Mouse (Mus musculus): ENCODE measurements around the gene Fbxo41. TPM values are rescaled to one million over a fixed set of nuclear protein-coding genes. Genes with fewer than 3 reads are reported as not detected.

The Fbxo41 gene
- 0.03 and 0.04 TPM in 2 replicates for polyA plus RNA-seq (2012; rRNA removed)

GRCm38 (mm10) chr6:85502911-85503250 is at the start of gene Fbxo41:
Gene Fbxo41 (minus strand): TSS chr6:85502994.
- Histone ChIP-seq H3K27me3 (ENCODE audit: control insufficient read depth, insufficient read depth, low read length) (peaks cover 13% of the 10 kb centered on the region; the same call in 1 of the 2 replicates), H3K4me3 (ENCODE audit: control insufficient read depth, insufficient read depth, low read length) (peak within 1 kb of the TSS; percentile 15; the same call in 1 of the 2 replicates), H3K27ac (ENCODE audit: control insufficient read depth, insufficient read depth, low read length) (no peak within 1 kb of the TSS; the same call in 1 of the 2 replicates), H3K4me1 (replicated peaks; ENCODE audit: control insufficient read depth, insufficient read depth, low read length) (no peaks in the 10 kb centered on the region), H3K36me3 (ENCODE audit: control insufficient read depth, insufficient read depth, low read length) (no peaks in the 10 kb centered on the region)
- TF ChIP-seq CTCF (IDR thresholded peaks at IDR 0.05; ENCODE audit: borderline replicate concordance, control insufficient read depth, extremely low read depth, insufficient read depth, low read length, poor library complexity): no peak
- no peak for TF ChIP-seq POLR2A (IDR thresholded peaks at IDR 0.05; ENCODE audit: control insufficient read depth, extremely low read depth, insufficient read depth, low read length, poor library complexity)
- 6% methylated on average over 21 of the region's 22 CpGs for WGBS
- DNase-seq: no peak

- Histone ChIP-seq H3K4me1 (replicated peaks; ENCODE audit: control insufficient read depth, insufficient read depth, low read length) (no peaks in the 10 kb centered on the region), H3K27ac (ENCODE audit: control insufficient read depth, insufficient read depth, low read length) (no peak overlapping the region), H3K36me3 (ENCODE audit: control insufficient read depth, insufficient read depth, low read length) (no peaks in the 10 kb centered on the region), H3K27me3 (ENCODE audit: control insufficient read depth, insufficient read depth, low read length) (no peaks in the 10 kb centered on the region), H3K4me3 (ENCODE audit: control insufficient read depth, insufficient read depth, low read length) (no peak overlapping the region)
- DNase-seq: no peak
- no peak for TF ChIP-seq CTCF (IDR thresholded peaks at IDR 0.05; ENCODE audit: borderline replicate concordance, control insufficient read depth, extremely low read depth, insufficient read depth, low read length, poor library complexity)
- TF ChIP-seq POLR2A (IDR thresholded peaks at IDR 0.05; ENCODE audit: control insufficient read depth, extremely low read depth, insufficient read depth, low read length, poor library complexity): no peak
- 68% methylated on average over 5 of the region's 5 CpGs for WGBS
Observed at GRCm38 (mm10) chr6:85547642-85548041, 44.8 kb upstream of the Fbxo41 start.

GRCm38 (mm10) chr6:85544251-85544881 is 41.6 kb upstream of the Fbxo41 start:
- WGBS: 91% methylated on average over 13 of the region's 13 CpGs
- Histone ChIP-seq H3K36me3 (ENCODE audit: control insufficient read depth, insufficient read depth, low read length) (no peaks in the 10 kb centered on the region), H3K4me3 (ENCODE audit: control insufficient read depth, insufficient read depth, low read length) (no peak overlapping the region), H3K4me1 (replicated peaks; ENCODE audit: control insufficient read depth, insufficient read depth, low read length) (no peaks in the 10 kb centered on the region), H3K27ac (ENCODE audit: control insufficient read depth, insufficient read depth, low read length) (no peak overlapping the region), H3K27me3 (ENCODE audit: control insufficient read depth, insufficient read depth, low read length) (no peaks in the 10 kb centered on the region)
- TF ChIP-seq CTCF (IDR thresholded peaks at IDR 0.05; ENCODE audit: borderline replicate concordance, control insufficient read depth, extremely low read depth, insufficient read depth, low read length, poor library complexity) (no peak), POLR2A (IDR thresholded peaks at IDR 0.05; ENCODE audit: control insufficient read depth, extremely low read depth, insufficient read depth, low read length, poor library complexity) (no peak)
- DNase-seq: no peak

- TF ChIP-seq POLR2A (IDR thresholded peaks at IDR 0.05; ENCODE audit: control insufficient read depth, extremely low read depth, insufficient read depth, low read length, poor library complexity): no peak
- no peak for TF ChIP-seq CTCF (IDR thresholded peaks at IDR 0.05; ENCODE audit: borderline replicate concordance, control insufficient read depth, extremely low read depth, insufficient read depth, low read length, poor library complexity)
- Histone ChIP-seq H3K27me3 (ENCODE audit: control insufficient read depth, insufficient read depth, low read length) (no peaks in the 10 kb centered on the region), H3K4me3 (ENCODE audit: control insufficient read depth, insufficient read depth, low read length) (no peak overlapping the region), H3K27ac (ENCODE audit: control insufficient read depth, insufficient read depth, low read length) (no peak overlapping the region), H3K36me3 (ENCODE audit: control insufficient read depth, insufficient read depth, low read length) (no peaks in the 10 kb centered on the region), H3K4me1 (replicated peaks; ENCODE audit: control insufficient read depth, insufficient read depth, low read length) (no peaks in the 10 kb centered on the region)
- 79% methylated on average over 10 of the region's 10 CpGs for WGBS
- DNase-seq: no peak
Observed at GRCm38 (mm10) chr6:85543351-85544175, 40.8 kb upstream of the Fbxo41 start.

- Histone ChIP-seq H3K4me3 (ENCODE audit: control insufficient read depth, insufficient read depth, low read length) (no peak overlapping the region), H3K36me3 (ENCODE audit: control insufficient read depth, insufficient read depth, low read length) (no peaks in the 10 kb centered on the region), H3K4me1 (replicated peaks; ENCODE audit: control insufficient read depth, insufficient read depth, low read length) (no peaks in the 10 kb centered on the region), H3K27ac (ENCODE audit: control insufficient read depth, insufficient read depth, low read length) (no peak overlapping the region), H3K27me3 (ENCODE audit: control insufficient read depth, insufficient read depth, low read length) (no peaks in the 10 kb centered on the region; the same call in 1 of the 2 replicates)
- no peak for DNase-seq
- TF ChIP-seq CTCF (IDR thresholded peaks at IDR 0.05; ENCODE audit: borderline replicate concordance, control insufficient read depth, extremely low read depth, insufficient read depth, low read length, poor library complexity): no peak
- TF ChIP-seq POLR2A (IDR thresholded peaks at IDR 0.05; ENCODE audit: control insufficient read depth, extremely low read depth, insufficient read depth, low read length, poor library complexity): no peak
- 74% methylated on average over 2 of the region's 2 CpGs for WGBS
Observed at GRCm38 (mm10) chr6:85522825-85523224, 20.0 kb upstream of the Fbxo41 start.

- TF ChIP-seq CTCF (IDR thresholded peaks at IDR 0.05; ENCODE audit: borderline replicate concordance, control insufficient read depth, extremely low read depth, insufficient read depth, low read length, poor library complexity): no peak
- no peak for TF ChIP-seq POLR2A (IDR thresholded peaks at IDR 0.05; ENCODE audit: control insufficient read depth, extremely low read depth, insufficient read depth, low read length, poor library complexity)
- Histone ChIP-seq H3K36me3 (ENCODE audit: control insufficient read depth, insufficient read depth, low read length) (no peaks in the 10 kb centered on the region), H3K4me3 (ENCODE audit: control insufficient read depth, insufficient read depth, low read length) (no peak overlapping the region), H3K27ac (ENCODE audit: control insufficient read depth, insufficient read depth, low read length) (no peak overlapping the region), H3K27me3 (ENCODE audit: control insufficient read depth, insufficient read depth, low read length) (no peaks in the 10 kb centered on the region; the same call in 1 of the 2 replicates), H3K4me1 (replicated peaks; ENCODE audit: control insufficient read depth, insufficient read depth, low read length) (no peaks in the 10 kb centered on the region)
- DNase-seq: no peak
- WGBS: 86% methylated on average over 5 of the region's 5 CpGs
Observed at GRCm38 (mm10) chr6:85522026-85522425, 19.2 kb upstream of the Fbxo41 start.

Measured in thymus, adult 2 months (tissue).